Mouse (Mus musculus): ENCODE measurements around the gene Nova2. TPM values are rescaled to one million over a fixed set of nuclear protein-coding genes. Genes with fewer than 3 reads are reported as not detected.

Gene Nova2
- 0.48 and 1.0 TPM in 2 replicates for polyA plus RNA-seq (2012; rRNA removed)

DNA sequence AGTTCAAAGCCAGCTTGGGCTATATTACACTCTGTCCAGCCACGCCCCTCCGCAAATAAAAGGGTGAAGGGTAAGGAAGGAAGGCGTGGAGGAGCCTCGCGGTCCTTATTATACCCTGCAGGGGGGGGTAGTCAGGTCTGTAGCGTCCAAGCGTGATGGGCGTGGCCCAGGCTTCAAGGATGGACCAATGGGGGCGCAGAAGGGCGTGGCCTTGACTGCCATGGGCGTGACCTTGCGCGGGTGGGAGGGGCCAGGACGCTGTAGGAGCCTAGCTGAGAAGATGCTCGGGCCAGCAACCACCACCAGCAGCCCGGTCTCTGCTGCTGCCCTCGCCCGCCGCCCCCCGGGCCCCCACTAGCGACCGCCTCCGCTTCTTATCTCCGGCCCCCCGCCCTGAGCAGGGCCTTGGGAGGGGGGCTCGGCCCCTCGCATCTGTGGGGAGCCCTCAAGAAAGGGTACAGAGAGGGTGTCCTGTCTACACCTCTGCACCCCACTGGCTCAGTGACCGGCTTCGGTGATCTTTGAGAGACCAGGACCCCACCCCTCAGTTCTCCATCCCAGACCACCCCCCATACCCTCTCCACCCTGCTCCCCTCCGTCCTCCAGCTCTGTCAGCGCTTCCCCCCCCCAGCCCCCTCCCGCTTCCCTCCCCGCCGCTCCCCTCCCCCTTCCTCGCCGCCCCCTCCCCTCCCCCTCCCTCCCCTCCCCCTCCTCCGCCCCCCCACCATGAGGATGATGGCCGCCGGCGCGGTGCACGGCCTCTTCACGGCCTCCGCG, at the start of gene Nova2:
Gene Nova2, plus strand, starts transcription at position 727 of the 777 bp plus-strand sequence.
- DNase-seq (ENCODE audit: low spot score) = no peak

- no peak for DNase-seq (ENCODE audit: low spot score)
Measured at GRCm38 (mm10) chr7:18878691-18879090, 47.0 kb upstream of the Nova2 start.

GRCm38 (mm10) chr7:18883991-18884744, 41.5 kb upstream of the Nova2 start:
- no peak for DNase-seq (ENCODE audit: low spot score)

GRCm38 (mm10) chr7:18884745-18885422, 40.8 kb upstream of the Nova2 start:
- no peak for DNase-seq (ENCODE audit: low spot score)

DNA sequence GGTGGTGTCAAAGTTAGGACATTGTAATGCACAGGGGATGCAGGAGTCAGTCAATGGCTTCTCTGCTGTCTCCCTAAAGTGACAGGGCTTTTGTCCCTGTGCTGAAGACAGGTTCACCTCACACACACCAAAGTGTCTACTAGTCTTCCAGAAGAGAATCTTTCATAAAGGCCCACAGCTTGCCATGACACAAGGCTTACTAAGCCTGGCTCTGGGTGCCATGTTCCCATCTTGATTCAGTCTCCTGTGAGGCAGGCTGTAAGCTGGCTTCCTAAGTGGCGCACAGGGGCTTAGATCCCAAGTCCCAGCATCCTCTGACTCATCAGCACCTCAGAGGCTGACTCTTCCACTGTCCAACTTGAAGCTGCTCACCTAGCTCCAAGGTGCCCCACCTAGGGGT, 38.7 kb upstream of the Nova2 start:
- DNase-seq (ENCODE audit: low spot score) = no peak

- DNase-seq (ENCODE audit: low spot score) = no peak
Measured at GRCm38 (mm10) chr7:18890848-18891247, 34.8 kb upstream of the Nova2 start.

DNA sequence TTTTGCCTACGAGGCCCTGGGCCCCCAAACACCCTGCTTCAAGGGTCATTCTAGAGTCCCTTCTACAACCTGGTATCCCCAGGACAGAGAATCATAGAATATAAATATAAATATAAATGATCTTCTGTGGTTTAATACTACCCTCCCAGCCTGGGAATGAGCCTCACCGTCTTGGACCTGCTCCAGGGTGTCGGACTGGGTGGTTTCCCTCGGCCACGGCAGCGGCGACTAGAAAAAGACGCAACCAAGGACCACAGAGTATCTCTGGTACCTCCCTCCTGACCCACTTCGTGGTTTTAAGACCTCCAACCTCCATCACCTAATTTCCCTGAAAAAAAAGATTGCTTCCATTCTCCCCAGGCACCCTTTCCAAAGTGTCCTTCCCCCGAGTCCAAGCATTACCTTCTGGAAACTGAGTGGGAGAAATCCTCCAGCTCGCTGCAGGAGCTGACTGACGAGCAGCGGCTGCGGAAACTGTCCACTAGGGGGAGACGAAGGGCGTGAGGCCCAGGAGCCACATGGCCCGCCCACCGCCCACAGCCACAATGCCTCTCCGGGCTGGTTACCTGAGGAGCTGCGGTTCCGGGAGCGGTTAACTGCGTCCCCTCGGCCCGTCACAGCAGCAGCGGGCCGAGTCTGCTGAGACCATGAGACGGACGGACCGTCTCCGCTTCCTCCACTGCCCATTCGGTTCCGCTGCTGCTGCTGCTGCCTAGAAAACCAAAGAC, 33.7 kb upstream of the Nova2 start:
- peak; percentile 70 for DNase-seq (ENCODE audit: low spot score)

DNA sequence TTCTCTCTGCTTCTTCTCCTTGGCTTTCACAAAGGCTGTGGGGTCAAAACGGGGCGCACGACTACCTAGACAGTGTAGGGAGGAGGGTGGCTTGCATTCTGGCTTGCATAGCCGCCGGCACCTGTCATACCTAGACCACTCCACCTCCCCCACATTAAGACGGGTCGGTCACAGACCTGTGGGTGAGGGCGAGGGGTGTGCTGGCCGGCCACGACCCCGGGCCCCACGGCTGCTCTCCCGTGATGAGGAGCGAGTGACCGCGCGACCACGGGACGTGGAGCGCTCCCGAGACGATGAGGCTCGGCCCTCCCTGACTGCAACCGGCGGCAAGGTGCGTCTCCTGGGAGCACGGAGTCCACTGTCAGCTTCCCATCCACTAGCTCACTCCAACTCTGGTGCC, 32.7 kb upstream of the Nova2 start:
- DNase-seq (ENCODE audit: low spot score) = no peak

DNA sequence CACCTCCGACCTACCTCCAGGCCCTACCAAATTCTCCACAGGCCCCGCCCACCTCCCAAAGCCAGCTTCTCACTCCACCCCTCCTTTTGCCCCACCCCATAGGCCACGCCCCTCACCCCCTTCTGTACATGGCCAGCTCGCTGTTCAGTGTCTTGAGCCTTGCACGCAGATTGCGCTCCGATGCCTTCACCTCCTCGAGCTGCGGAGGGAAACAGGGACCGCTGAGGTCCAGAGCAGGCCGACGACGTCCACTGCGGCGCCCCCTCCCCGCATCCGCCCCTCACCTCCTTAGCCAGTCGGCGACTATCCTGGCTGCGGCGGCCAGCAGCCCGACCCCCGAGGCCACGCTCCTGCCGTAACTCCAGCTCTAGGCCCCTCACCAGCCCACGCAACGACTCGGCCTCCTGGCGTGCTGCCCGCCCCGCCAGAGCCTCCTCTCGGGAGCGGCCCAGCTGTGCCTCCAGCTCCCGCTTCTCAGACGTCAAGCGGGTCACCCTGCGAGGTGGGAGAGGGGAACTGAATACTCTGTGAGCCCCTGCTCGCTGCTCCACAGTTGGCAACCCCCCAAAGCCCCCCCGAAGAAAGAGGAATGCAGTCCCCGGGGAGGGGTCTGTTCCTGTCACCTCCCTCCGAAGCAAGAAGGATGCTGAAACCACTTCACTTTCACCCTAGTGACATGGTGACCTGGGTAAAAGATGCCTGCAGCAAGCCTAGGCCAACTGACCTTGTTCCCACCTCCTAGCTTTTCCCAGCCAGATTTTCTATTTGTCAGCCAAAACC, 31.8 kb upstream of the Nova2 start:
- DNase-seq (ENCODE audit: low spot score) = peak; percentile 32

GRCm38 (mm10) chr7:18896536-18896935, 29.2 kb upstream of the Nova2 start:
- no peak for DNase-seq (ENCODE audit: low spot score)

- DNase-seq (ENCODE audit: low spot score) = no peak
Measured at GRCm38 (mm10) chr7:18900513-18900912, 25.2 kb upstream of the Nova2 start.

GRCm38 (mm10) chr7:18902486-18902885, 23.2 kb upstream of the Nova2 start:
- no peak for DNase-seq (ENCODE audit: low spot score)

DNA sequence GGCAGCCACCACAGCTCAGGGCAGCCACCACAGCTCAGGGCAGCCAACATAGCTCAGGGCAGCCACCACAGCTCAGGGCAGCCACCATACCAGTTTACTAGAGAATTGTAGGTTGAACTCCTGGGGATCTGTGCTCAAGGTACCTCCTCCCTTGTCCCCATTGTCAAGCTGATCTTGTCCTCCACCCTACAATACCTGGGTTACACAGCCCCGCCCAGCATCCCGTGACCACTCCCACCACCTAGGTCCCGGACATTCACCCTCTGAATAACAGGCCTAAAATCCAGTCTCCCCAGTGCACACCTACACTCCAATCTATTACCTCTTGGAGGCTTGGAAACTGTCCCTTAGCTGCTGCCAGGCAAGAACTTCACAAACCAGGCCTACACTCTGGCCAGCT, 20.7 kb upstream of the Nova2 start:
- no peak for DNase-seq (ENCODE audit: low spot score)

DNA sequence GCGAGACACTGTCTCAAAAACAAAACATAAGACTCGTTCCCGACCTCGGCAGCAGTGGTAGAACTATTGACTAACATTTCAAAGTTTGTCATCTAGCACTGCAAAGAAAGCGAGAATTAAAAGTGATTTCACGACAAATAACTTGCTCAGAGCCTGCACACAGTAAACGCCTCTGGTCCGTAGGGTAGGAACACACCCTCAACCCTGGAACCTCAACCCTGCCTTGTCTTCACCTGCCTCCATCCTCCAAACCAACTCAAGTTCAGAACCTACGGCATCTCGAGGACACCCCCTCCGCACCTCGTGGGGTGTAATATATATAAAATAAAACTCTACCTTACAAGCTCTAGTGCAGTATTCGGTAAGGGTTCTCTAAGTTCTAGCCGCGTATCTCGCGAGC, 15.9 kb upstream of the Nova2 start:
- DNase-seq (ENCODE audit: low spot score) = no peak

- peak; percentile 90 for DNase-seq (ENCODE audit: low spot score)
Measured at GRCm38 (mm10) chr7:18910241-18910831, 15.4 kb upstream of the Nova2 start, which contains the start of gene Ccdc61. Ccdc61 (minus strand) TSS chr7:18910415.

- no peak for DNase-seq (ENCODE audit: low spot score)
Measured at GRCm38 (mm10) chr7:18916254-18916653, 9.4 kb upstream of the Nova2 start.

DNA sequence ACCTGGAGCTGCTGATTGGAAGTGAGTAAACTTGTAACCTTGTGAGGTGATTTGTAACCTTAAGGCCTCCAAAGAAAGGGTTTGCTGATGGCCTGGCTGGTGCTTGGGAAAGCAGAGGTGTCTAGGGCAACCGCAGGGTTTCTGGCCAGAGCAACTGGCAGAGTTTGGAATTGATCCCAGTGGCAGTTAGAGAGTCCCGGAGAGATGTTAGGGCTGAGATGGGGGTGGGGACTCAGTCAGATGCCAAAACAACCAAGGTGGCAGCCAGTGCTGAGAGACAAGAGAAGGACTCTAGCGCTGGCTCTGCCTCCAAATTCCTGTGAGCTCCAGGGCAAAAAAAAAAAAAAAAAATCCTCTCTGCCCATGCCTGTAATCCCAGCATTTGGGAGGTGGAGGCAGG, 7.8 kb upstream of the Nova2 start:
- DNase-seq (ENCODE audit: low spot score) = no peak

- DNase-seq (ENCODE audit: low spot score) = no peak
Measured at GRCm38 (mm10) chr7:18921069-18921468, 4.6 kb upstream of the Nova2 start.

- no peak for DNase-seq (ENCODE audit: low spot score)
Measured at GRCm38 (mm10) chr7:18922807-18923206, 2.9 kb upstream of the Nova2 start.

DNA sequence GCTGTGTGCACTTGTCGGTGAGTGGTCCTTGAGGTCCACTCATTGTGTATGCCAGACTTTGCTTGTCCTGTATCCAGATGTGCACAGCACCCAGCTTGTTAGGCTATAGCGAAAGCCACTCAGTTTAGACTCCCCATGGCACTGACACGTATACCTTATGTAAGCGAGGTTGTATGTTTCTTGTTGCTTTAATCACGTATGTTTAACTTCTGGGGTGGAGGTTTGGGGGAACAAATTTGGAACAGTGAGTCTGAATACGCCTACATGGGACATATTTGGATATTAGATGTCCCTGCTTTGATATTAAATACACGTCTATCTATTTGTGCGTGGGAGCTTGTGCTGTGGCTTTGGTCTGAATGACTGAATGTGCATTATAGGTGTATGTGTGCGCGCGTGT, 2.4 kb upstream of the Nova2 start:
- no peak for DNase-seq (ENCODE audit: low spot score)

All from urinary bladder, adult 2 months (tissue).